Mouse (Mus musculus): ENCODE results near the gene Iqgap3. TPM values are rescaled to one million over a fixed set of nuclear protein-coding genes. Genes with fewer than 3 reads are reported as not detected.

Gene Iqgap3
- polyA plus RNA-seq, 1 experiment from 2014 or later: 19.8 TPM

DNA sequence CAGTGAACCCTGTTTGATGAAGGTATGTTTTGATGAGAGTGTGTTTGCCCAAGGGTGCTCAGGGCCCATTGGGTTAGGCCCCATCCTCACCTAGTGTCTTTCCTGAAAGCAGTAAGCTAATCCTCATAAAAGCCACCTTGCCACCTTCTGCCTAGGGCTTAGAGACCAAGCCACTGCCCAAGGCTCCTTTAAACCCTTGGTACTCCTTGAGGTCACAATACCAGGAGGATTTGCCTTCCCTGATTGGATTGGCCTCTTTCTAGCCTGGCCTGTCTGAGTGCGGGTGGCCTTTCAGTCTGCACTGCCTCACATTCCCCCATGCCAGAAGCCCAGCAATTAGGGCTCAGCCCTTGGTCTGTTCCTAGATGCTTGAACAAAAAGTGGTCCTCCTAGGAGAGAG lies 66.1 kb downstream of the Iqgap3 start:
- H3K36me3 ChIP-seq (ENCODE audit: control insufficient read depth, insufficient read depth, low read length): no peaks in the 10 kb centered on the region
- no peaks in the 10 kb centered on the region for H3K27me3 ChIP-seq (ENCODE audit: control insufficient read depth, insufficient read depth, low read length)
- no peak overlapping the region for H3K27ac ChIP-seq (ENCODE audit: low read length)
- no peak overlapping the region for H3K9ac ChIP-seq (replicated peaks; ENCODE audit: low read depth, low read length)
- no peak overlapping the region for H3K4me3 ChIP-seq (ENCODE audit: low read depth, low read length)
- WGBS: 74% methylated on average over 1 of the region's 1 CpGs
- ATAC-seq (ENCODE audit: insufficient number of reproducible peaks, insufficient read depth, low FRiP score, low read depth): no peak
- H3K4me1 ChIP-seq (ENCODE audit: control insufficient read depth, insufficient read depth, low read length): peaks cover 71% of the 10 kb centered on the region
- no peak overlapping the region for H3K4me2 ChIP-seq (replicated peaks; ENCODE audit: low read depth, low read length)
- no peaks in the 10 kb centered on the region for H3K9me3 ChIP-seq (ENCODE audit: control insufficient read depth, low read depth, low read length)

DNA sequence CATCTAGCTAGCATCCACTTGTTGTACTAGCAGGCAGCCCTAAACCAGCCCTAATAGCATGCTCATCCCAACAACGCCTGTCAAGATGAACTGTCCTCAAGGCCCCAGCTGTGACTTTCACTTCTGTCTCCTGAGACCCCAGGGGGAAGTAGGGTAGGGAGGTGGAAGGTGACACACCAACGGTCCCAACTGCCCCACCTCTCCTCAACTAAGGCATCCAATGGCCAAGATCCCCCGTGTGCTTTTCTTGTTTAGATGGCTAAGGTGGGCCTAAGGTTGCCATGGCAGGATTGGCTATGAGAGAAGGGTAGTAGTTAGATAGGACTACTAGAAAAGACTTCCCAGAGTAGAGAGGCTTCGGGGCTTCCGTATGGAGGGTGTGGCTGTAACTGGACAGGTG lies 66.6 kb downstream of the Iqgap3 start:
- Histone ChIP-seq H3K4me3 (ENCODE audit: low read depth, low read length) (no peak overlapping the region), H3K9me3 (ENCODE audit: control insufficient read depth, low read depth, low read length) (no peaks in the 10 kb centered on the region), H3K36me3 (ENCODE audit: control insufficient read depth, insufficient read depth, low read length) (no peaks in the 10 kb centered on the region), H3K4me1 (ENCODE audit: control insufficient read depth, insufficient read depth, low read length) (peaks cover 71% of the 10 kb centered on the region), H3K27ac (ENCODE audit: low read length) (peak overlapping the region; percentile 15; the same call in 1 of the 2 replicates), H3K27me3 (ENCODE audit: control insufficient read depth, insufficient read depth, low read length) (no peaks in the 10 kb centered on the region), H3K9ac (replicated peaks; ENCODE audit: low read depth, low read length) (no peak overlapping the region), H3K4me2 (replicated peaks; ENCODE audit: low read depth, low read length) (no peak overlapping the region)
- WGBS: 89% methylated on average over 5 of the region's 5 CpGs
- ATAC-seq (ENCODE audit: insufficient number of reproducible peaks, insufficient read depth, low FRiP score, low read depth): no peak

DNA sequence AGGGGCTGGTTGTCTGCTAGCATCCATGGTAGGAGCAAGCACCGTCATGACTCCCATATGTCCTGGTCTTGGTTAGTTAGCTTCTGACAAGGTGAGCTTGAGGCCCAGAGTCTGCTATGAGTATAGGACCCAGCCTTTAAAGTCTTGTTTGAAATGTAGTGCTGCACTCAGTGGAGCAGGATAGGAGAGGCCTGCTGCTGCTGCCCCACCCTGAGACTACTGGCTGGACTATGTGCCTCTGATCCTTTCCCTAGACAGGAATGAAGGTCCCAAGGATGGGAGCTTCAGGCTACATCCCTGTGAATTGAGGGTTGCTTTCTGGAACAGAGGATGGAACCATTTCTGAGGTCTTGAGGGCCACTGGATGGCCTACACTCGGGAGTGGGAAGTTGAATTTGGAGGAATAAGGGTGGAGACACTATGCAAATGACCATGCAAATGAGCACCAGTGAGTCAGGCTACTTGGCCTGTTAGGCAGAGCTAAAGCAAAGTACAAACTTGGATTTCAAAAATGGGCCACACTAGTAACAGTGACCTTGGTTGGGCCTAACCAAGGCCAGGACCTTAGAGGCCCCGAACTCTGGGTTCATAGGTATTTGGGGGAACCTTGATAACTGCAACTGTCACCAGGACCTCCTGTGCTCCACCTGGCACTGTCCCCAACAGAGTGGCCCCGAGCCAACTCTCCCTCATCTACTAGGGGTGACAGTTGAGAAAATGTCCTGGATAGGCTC lies 67.2 kb downstream of the Iqgap3 start:
- Histone ChIP-seq H3K4me1 (ENCODE audit: control insufficient read depth, insufficient read depth, low read length) (peaks cover 70% of the 10 kb centered on the region), H3K4me2 (replicated peaks; ENCODE audit: low read depth, low read length) (peak overlapping the region; percentile 24; the same call in 1 of the 2 replicates), H3K9ac (replicated peaks; ENCODE audit: low read depth, low read length) (no peak overlapping the region), H3K36me3 (ENCODE audit: control insufficient read depth, insufficient read depth, low read length) (no peaks in the 10 kb centered on the region), H3K27me3 (ENCODE audit: control insufficient read depth, insufficient read depth, low read length) (no peaks in the 10 kb centered on the region), H3K9me3 (ENCODE audit: control insufficient read depth, low read depth, low read length) (no peaks in the 10 kb centered on the region), H3K4me3 (ENCODE audit: low read depth, low read length) (no peak overlapping the region), H3K27ac (ENCODE audit: low read length) (peak overlapping the region; percentile 61)
- 57% methylated on average over 4 of the region's 4 CpGs for WGBS
- ATAC-seq (ENCODE audit: insufficient number of reproducible peaks, insufficient read depth, low FRiP score, low read depth): no peak

DNA sequence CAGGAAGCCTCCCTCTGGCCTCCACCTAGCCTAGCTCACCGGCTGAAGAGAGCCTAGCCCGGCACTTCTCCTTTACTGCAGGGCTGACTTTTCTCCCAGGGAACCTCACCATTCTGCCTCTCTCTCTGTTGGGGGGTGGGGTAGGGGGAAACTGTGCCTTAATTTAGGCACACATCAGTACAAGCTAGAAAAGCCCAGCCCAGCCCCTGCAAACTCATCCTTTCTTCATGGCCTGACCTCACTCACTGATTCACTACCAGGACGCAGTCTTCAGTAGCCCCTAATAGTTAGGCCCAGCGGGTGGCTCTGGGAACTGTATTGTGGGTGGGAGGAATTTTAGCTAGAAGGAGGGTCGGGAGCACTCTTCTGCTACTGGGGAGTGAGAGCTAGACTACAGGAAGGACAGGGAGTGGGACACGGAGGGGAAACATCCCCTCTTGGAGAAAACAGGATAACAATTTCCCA lies 67.8 kb downstream of the Iqgap3 start:
- H3K4me2 ChIP-seq (replicated peaks; ENCODE audit: low read depth, low read length): peak overlapping the region; percentile 24
- no peaks in the 10 kb centered on the region for H3K27me3 ChIP-seq (ENCODE audit: control insufficient read depth, insufficient read depth, low read length)
- peaks cover 64% of the 10 kb centered on the region for H3K4me1 ChIP-seq (ENCODE audit: control insufficient read depth, insufficient read depth, low read length)
- no peaks in the 10 kb centered on the region for H3K9me3 ChIP-seq (ENCODE audit: control insufficient read depth, low read depth, low read length)
- H3K4me3 ChIP-seq (ENCODE audit: low read depth, low read length): no peak overlapping the region
- ATAC-seq (ENCODE audit: insufficient number of reproducible peaks, insufficient read depth, low FRiP score, low read depth): no peak
- WGBS: 26% methylated on average over 6 of the region's 6 CpGs
- no peaks in the 10 kb centered on the region for H3K36me3 ChIP-seq (ENCODE audit: control insufficient read depth, insufficient read depth, low read length)
- H3K27ac ChIP-seq (ENCODE audit: low read length): peak overlapping the region; percentile 61
- H3K9ac ChIP-seq (replicated peaks; ENCODE audit: low read depth, low read length): no peak overlapping the region

DNA sequence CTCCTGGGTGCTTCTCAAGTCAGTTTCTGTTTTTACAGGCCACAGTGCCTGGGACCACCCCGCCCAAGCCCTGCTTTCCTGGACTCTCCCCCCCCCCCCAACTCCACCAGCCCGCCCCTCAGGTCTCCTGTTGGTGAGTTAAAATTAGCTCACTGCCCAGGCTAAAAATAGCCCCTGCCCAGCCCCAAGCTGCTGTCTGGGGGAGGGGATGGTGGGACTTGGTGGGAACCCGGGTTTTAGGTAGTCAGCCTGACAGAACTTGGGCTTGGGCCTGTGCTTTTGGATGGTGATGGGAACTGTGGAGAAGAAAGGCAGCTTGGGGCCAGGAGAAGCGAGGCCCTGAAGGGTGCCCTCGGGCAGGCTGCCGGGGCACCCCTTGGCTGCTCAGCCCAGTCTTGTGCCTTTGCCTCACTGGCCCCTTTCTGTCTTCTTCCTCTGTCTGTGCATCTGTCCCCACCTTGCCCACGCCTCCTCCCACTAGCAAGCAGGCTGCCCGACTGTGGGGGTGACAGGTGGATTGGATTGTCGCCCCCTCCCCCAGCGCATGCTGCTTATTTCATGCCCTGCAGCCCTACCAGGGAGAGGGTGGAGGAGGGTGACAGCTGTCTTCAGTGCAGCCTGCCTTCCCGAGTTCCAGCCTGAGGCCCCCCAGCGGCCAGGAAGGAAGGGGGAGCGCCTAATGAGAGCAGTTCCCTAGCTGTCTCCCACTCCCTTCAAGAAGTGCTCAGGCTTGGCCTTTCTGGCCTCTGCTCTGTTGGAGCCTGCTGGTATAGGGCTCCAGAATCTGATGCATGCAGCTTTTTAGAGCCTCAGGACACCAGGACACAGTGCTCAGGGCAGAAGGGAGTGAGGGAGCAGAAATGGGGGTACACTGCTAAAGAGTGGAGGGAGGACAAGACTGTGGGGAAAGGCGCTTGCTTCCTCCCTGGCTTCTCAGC lies 68.6 kb downstream of the Iqgap3 start:
- 26% methylated on average over 13 of the region's 14 CpGs for WGBS
- no peak for ATAC-seq (ENCODE audit: insufficient number of reproducible peaks, insufficient read depth, low FRiP score, low read depth)
- Histone ChIP-seq H3K27me3 (ENCODE audit: control insufficient read depth, insufficient read depth, low read length) (no peaks in the 10 kb centered on the region), H3K4me3 (ENCODE audit: low read depth, low read length) (no peak overlapping the region), H3K9me3 (ENCODE audit: control insufficient read depth, low read depth, low read length) (no peaks in the 10 kb centered on the region), H3K36me3 (ENCODE audit: control insufficient read depth, insufficient read depth, low read length) (no peaks in the 10 kb centered on the region), H3K4me1 (ENCODE audit: control insufficient read depth, insufficient read depth, low read length) (peaks cover 56% of the 10 kb centered on the region), H3K27ac (ENCODE audit: low read length) (peak overlapping the region; percentile 61), H3K4me2 (replicated peaks; ENCODE audit: low read depth, low read length) (peak overlapping the region; percentile 24), H3K9ac (replicated peaks; ENCODE audit: low read depth, low read length) (no peak overlapping the region)

DNA sequence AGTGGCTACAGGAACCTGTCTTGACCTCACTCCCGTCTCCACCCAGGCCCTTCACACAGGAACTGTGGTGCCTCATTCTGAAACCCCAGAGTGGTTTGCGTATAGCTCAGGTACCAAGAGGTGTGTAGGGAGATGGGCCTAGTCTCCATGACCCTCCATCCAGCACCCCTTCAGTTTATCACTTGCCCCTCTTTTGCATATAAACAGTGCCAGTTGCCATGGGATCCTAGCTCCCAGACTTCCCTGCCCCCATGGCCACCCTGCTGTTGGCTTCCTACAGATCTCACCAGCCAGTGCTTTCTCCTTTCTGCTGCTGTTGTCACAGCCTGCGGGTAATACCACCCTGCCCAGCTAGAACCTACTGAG lies 69.2 kb downstream of the Iqgap3 start:
- peaks cover 50% of the 10 kb centered on the region for H3K4me1 ChIP-seq (ENCODE audit: control insufficient read depth, insufficient read depth, low read length)
- no peak overlapping the region for H3K4me3 ChIP-seq (ENCODE audit: low read depth, low read length)
- no peak overlapping the region; the same call in 1 of the 2 replicates for H3K27ac ChIP-seq (ENCODE audit: low read length)
- no peaks in the 10 kb centered on the region for H3K9me3 ChIP-seq (ENCODE audit: control insufficient read depth, low read depth, low read length)
- 54% methylated on average over 3 of the region's 3 CpGs for WGBS
- no peak for ATAC-seq (ENCODE audit: insufficient number of reproducible peaks, insufficient read depth, low FRiP score, low read depth)
- no peak overlapping the region for H3K9ac ChIP-seq (replicated peaks; ENCODE audit: low read depth, low read length)
- no peak overlapping the region for H3K4me2 ChIP-seq (replicated peaks; ENCODE audit: low read depth, low read length)
- H3K27me3 ChIP-seq (ENCODE audit: control insufficient read depth, insufficient read depth, low read length): no peaks in the 10 kb centered on the region
- H3K36me3 ChIP-seq (ENCODE audit: control insufficient read depth, insufficient read depth, low read length): peaks cover 2% of the 10 kb centered on the region; the same call in 1 of the 2 replicates

DNA sequence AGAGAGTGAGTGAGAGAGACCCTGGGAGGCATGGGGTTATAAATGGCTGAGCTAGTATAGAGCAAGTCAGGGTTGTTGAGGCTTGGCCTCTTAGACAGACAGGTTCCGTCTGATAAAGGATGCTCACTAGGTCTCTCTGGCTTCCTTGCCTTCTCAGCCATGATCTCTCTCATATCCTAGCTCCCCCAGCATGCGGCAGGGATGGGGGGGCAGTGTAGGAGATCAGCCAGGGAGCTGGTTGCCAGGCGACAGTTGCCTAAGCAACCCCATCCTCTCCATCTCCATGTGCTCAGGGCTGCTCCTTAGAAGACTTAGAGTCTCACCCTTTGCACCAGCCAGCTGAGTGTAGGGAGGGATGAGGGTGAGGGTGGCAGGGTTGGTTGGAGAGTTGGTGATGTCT lies 70.3 kb downstream of the Iqgap3 start:
- no peak; the same call in 1 of the 2 replicates for ATAC-seq (ENCODE audit: insufficient number of reproducible peaks, insufficient read depth, low FRiP score, low read depth)
- H3K27me3 ChIP-seq (ENCODE audit: control insufficient read depth, insufficient read depth, low read length): no peaks in the 10 kb centered on the region
- 75% methylated on average over 3 of the region's 3 CpGs for WGBS
- no peak overlapping the region for H3K9ac ChIP-seq (replicated peaks; ENCODE audit: low read depth, low read length)
- no peak overlapping the region for H3K27ac ChIP-seq (ENCODE audit: low read length)
- H3K36me3 ChIP-seq (ENCODE audit: control insufficient read depth, insufficient read depth, low read length): peaks cover 11% of the 10 kb centered on the region
- H3K4me2 ChIP-seq (replicated peaks; ENCODE audit: low read depth, low read length): no peak overlapping the region
- H3K9me3 ChIP-seq (ENCODE audit: control insufficient read depth, low read depth, low read length): no peaks in the 10 kb centered on the region
- peaks cover 40% of the 10 kb centered on the region for H3K4me1 ChIP-seq (ENCODE audit: control insufficient read depth, insufficient read depth, low read length)
- no peak overlapping the region for H3K4me3 ChIP-seq (ENCODE audit: low read depth, low read length)

DNA sequence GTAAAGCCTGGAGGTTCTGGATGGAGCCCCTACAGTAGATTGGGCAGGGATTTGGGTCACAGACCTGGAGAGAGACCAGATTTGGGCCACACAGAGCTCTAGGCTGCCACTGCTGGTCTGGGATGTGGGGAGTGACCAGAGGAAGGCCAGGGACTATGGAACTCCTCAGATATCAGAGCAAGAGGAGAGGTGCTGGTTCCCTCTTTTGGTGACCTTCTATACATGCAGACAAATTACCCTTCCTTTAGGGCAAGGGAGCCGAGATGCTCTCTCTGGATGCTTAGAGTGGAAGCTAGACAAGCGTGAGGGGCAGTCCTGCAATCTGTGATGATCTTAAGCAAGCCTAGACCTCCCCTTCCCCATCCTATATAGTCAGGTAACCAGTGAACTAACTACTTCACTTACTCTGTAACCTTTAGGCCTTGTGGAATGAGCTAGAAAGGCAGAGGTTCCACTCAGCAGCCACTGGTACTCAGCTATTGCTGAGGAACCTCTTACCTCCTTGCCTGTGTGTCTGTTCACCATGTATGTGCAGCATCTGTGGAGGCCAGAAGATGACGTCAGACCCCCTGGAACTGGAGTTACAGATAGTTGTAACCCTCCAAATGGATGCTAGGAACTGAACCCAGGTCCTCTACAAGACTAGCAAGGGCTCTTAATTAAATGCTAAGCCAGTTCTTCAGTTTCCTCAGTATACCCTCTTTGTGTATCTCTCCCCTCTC lies 71.7 kb downstream of the Iqgap3 start:
- no peak overlapping the region for H3K4me2 ChIP-seq (replicated peaks; ENCODE audit: low read depth, low read length)
- H3K36me3 ChIP-seq (ENCODE audit: control insufficient read depth, insufficient read depth, low read length): peaks cover 18% of the 10 kb centered on the region
- H3K4me1 ChIP-seq (ENCODE audit: control insufficient read depth, insufficient read depth, low read length): peaks cover 35% of the 10 kb centered on the region
- H3K9me3 ChIP-seq (ENCODE audit: control insufficient read depth, low read depth, low read length): no peaks in the 10 kb centered on the region
- WGBS: 79% methylated on average over 3 of the region's 3 CpGs
- H3K9ac ChIP-seq (replicated peaks; ENCODE audit: low read depth, low read length): no peak overlapping the region
- H3K27ac ChIP-seq (ENCODE audit: low read length): no peak overlapping the region
- ATAC-seq (ENCODE audit: insufficient number of reproducible peaks, insufficient read depth, low FRiP score, low read depth): no peak
- H3K27me3 ChIP-seq (ENCODE audit: control insufficient read depth, insufficient read depth, low read length): no peaks in the 10 kb centered on the region
- H3K4me3 ChIP-seq (ENCODE audit: low read depth, low read length): no peak overlapping the region

Data from stomach, embryonic 14.5 days (tissue).